Mouse (Mus musculus): ENCODE results near the gene Fads6. TPM values are rescaled to one million over a fixed set of nuclear protein-coding genes. Genes with fewer than 3 reads are reported as not detected.

Gene Fads6
- polyA plus RNA-seq (2012; rRNA removed), result 57.3 and 63.7 TPM in 2 replicates

DNA sequence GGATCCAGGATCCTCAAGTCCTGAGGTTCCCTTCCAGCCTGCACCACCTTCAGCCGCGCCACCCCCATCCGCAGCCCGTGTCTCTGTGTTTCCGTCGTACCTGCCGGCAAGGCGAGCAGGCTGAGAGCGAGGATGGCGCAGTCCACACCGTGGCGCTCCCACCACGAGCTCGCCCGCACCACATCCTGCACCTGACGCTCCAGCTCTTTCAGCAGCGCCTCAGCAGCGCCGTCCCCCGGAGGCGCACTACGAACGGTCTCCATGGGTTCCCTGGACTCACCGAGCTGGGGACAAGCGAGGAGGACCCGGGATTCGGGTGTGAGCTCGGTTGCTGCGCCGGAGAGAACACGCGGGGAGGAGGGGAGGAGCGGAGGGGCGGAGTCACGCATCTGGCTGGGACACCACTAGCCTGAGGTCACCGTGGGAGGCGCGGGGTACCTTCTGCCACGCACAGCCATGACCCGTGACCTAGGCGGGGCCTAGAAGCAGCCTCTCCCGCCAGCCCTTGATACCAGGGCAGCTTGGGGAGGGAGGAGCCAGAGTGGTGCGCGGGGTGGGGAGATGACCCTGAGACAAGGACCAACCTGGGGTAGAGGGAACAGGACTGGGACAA, at the start of gene Fads6:
Gene Fads6, minus strand, starts transcription at position 450 of the 613 bp plus-strand sequence.
- TF ChIP-seq POLR2A (IDR thresholded peaks at IDR 0.05; ENCODE audit: borderline replicate concordance, insufficient read depth, low read length) (peak; percentile 77), CTCF (IDR thresholded peaks at IDR 0.05; ENCODE audit: borderline replicate concordance, insufficient read depth, low read depth, low read length) (peak; percentile 43; the same call in 1 of the 2 replicates)
- peak within 1 kb of the TSS; percentile 43 for H3K4me3 ChIP-seq (replicated peaks; ENCODE audit: insufficient read depth, low read depth, low read length)
- DNase-seq, result peak; percentile 90 to 91
- WGBS, result 1% methylated on average over 44 of the region's 44 CpGs
- H3K27ac ChIP-seq (ENCODE audit: insufficient read depth, low read length), result peak within 1 kb of the TSS; percentile 37
- peaks cover 15% of the 10 kb centered on the region for H3K4me1 ChIP-seq (ENCODE audit: control insufficient read depth, insufficient read depth, low read length)
- H3K27me3 ChIP-seq (ENCODE audit: control insufficient read depth, insufficient read depth, low read length), result no peaks in the 10 kb centered on the region

DNA sequence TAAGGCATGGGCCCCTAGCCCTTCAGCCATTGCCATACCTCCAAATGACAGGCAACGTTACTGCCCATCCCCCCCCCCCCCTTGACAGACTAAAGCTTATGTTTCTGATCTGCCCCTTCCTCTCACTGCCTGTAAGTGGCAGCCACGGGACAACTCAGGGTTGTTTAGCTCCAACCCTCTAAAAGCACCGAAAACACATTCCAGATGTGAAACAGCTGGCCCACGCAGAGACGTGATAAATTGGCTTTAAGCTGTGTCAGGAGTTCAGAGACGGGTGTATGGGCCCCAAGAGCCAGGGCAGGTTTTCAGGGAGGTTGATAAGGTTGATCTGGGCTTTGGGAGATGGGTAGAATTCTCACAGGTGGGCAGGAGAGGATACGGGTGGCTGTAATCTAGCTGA, 48.1 kb upstream of the Fads6 start:
- TF ChIP-seq POLR2A (IDR thresholded peaks at IDR 0.05; ENCODE audit: borderline replicate concordance, insufficient read depth, low read length) (no peak), CTCF (IDR thresholded peaks at IDR 0.05; ENCODE audit: borderline replicate concordance, insufficient read depth, low read depth, low read length) (no peak)
- Histone ChIP-seq H3K27ac (ENCODE audit: insufficient read depth, low read length) (no peak overlapping the region), H3K4me3 (replicated peaks; ENCODE audit: insufficient read depth, low read depth, low read length) (no peak overlapping the region), H3K27me3 (ENCODE audit: control insufficient read depth, insufficient read depth, low read length) (no peaks in the 10 kb centered on the region), H3K4me1 (ENCODE audit: control insufficient read depth, insufficient read depth, low read length) (peaks cover 2% of the 10 kb centered on the region; the same call in 1 of the 2 replicates)
- 55% methylated on average over 7 of the region's 7 CpGs for WGBS
- DNase-seq, result no peak

DNA sequence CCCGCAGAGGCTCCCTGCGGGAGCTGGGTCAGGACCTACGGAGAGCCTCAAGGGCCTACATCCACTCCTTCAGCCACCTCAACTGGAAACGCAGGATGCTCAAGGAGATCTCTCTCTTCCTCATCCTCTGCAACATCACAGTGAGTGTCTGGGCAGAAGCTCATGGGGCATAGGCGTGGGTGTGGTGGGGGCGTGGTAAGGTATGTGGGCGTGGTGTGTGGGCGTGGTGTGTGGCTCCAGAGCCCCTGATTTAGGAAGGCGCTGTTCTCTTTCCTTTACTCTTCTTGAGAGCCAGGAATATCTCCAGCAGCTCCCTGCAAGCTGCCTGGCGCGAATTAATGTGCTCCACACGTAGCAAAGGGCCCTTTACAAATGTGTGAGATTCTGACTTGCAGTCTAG, 47.5 kb upstream of the Fads6 start:
- TF ChIP-seq CTCF (IDR thresholded peaks at IDR 0.05; ENCODE audit: borderline replicate concordance, insufficient read depth, low read depth, low read length) (no peak), POLR2A (IDR thresholded peaks at IDR 0.05; ENCODE audit: borderline replicate concordance, insufficient read depth, low read length) (no peak)
- WGBS, result 39% methylated on average over 12 of the region's 12 CpGs
- peaks cover 2% of the 10 kb centered on the region; the same call in 1 of the 2 replicates for H3K4me1 ChIP-seq (ENCODE audit: control insufficient read depth, insufficient read depth, low read length)
- H3K4me3 ChIP-seq (replicated peaks; ENCODE audit: insufficient read depth, low read depth, low read length), result no peak overlapping the region
- no peaks in the 10 kb centered on the region for H3K27me3 ChIP-seq (ENCODE audit: control insufficient read depth, insufficient read depth, low read length)
- no peak overlapping the region for H3K27ac ChIP-seq (ENCODE audit: insufficient read depth, low read length)
- peak in 1 of 2 experiments; percentile 6 for DNase-seq

DNA sequence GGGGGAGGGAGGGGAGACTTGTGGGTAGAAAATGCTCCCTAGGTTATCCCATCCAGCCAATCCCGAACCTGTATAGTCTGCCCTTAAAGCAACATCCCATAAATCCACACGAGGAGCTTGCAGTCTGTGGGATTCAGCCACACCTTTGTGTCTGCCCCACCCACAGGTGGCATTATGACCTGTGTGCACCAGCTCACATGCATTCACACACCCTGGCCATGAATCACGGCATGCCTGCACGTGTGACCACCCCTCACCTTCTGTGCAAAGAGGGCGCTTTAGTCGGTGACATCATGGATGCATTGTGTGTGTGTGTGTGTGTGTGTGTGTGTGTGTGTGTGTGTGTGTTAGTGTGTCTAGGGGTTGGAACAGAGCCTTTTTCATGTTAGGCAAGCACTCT, 44.4 kb upstream of the Fads6 start:
- TF ChIP-seq CTCF (IDR thresholded peaks at IDR 0.05; ENCODE audit: borderline replicate concordance, insufficient read depth, low read depth, low read length) (no peak), POLR2A (IDR thresholded peaks at IDR 0.05; ENCODE audit: borderline replicate concordance, insufficient read depth, low read length) (no peak)
- DNase-seq, result no peak
- Histone ChIP-seq H3K27ac (ENCODE audit: insufficient read depth, low read length) (no peak overlapping the region), H3K4me1 (ENCODE audit: control insufficient read depth, insufficient read depth, low read length) (peaks cover 2% of the 10 kb centered on the region; the same call in 1 of the 2 replicates), H3K4me3 (replicated peaks; ENCODE audit: insufficient read depth, low read depth, low read length) (no peak overlapping the region), H3K27me3 (ENCODE audit: control insufficient read depth, insufficient read depth, low read length) (no peaks in the 10 kb centered on the region)
- 70% methylated on average over 6 of the region's 6 CpGs for WGBS

DNA sequence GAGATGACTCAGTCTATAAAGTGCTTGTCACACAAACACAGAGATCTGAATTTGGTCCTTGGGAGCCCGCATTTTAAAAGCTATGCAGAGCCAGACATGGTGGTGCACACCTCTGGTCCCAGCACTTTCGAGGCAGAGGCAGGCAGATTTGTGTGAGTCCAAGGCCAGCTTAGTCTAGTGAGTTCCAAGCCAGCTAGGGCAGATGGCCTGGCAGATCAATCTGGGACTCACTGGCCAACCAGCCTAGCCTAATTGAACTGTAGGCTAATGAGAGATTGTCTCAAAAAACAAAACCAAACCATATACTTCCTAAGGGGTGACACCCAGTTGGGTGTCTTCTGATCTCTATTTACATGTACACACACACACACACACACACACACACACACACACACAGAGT, 43.8 kb upstream of the Fads6 start:
- peaks cover 2% of the 10 kb centered on the region; the same call in 1 of the 2 replicates for H3K4me1 ChIP-seq (ENCODE audit: control insufficient read depth, insufficient read depth, low read length)
- 37% methylated on average over 2 of the region's 2 CpGs for WGBS
- no peaks in the 10 kb centered on the region for H3K27me3 ChIP-seq (ENCODE audit: control insufficient read depth, insufficient read depth, low read length)
- H3K27ac ChIP-seq (ENCODE audit: insufficient read depth, low read length), result no peak overlapping the region
- no peak for DNase-seq
- H3K4me3 ChIP-seq (replicated peaks; ENCODE audit: insufficient read depth, low read depth, low read length), result no peak overlapping the region
- TF ChIP-seq CTCF (IDR thresholded peaks at IDR 0.05; ENCODE audit: borderline replicate concordance, insufficient read depth, low read depth, low read length) (no peak), POLR2A (IDR thresholded peaks at IDR 0.05; ENCODE audit: borderline replicate concordance, insufficient read depth, low read length) (no peak)

DNA sequence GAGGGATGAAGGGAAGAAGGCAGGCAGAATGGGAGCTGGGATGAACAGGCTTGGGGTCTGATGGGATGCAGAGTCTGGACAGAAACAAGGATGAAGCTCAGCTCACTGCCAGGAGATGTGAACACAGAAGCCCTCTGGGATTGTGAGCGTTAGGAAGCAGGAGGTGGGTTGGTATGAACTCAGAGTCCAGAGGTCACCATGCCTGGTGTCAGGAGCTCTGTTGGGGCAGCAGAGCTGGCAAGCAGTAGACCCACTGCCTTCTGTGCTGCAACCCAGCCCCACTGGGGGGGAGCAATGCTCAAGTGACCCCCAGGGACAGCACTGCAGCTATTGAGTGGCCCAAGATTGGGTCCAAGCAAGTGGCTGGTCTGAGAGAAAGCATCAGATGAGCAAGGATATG, 40.4 kb upstream of the Fads6 start:
- WGBS, result 67% methylated on average over 1 of the region's 1 CpGs
- Histone ChIP-seq H3K27me3 (ENCODE audit: control insufficient read depth, insufficient read depth, low read length) (no peaks in the 10 kb centered on the region), H3K4me1 (ENCODE audit: control insufficient read depth, insufficient read depth, low read length) (peaks cover 9% of the 10 kb centered on the region), H3K27ac (ENCODE audit: insufficient read depth, low read length) (no peak overlapping the region), H3K4me3 (replicated peaks; ENCODE audit: insufficient read depth, low read depth, low read length) (no peak overlapping the region)
- no peak for TF ChIP-seq CTCF (IDR thresholded peaks at IDR 0.05; ENCODE audit: borderline replicate concordance, insufficient read depth, low read depth, low read length)
- TF ChIP-seq POLR2A (IDR thresholded peaks at IDR 0.05; ENCODE audit: borderline replicate concordance, insufficient read depth, low read length), result no peak
- no peak for DNase-seq

DNA sequence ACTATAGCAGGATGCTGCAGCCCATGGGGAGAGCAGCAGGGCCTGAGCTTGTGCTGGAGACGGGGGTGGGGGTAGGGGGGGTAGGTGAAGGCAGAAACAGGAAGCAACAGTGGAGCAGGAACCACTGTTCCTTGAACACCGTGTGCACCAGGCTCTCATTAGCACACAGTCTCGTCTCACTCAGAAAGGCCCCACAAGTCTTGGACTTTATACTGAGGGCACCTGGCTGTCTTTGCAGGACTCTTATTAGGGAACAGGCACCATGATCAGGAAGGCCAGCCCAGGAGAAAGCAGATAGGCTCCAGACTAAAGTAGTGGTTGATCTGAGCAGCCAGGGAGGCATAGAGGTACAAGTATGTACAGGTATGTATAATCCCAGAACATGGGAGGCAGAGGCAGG, 39.9 kb upstream of the Fads6 start:
- H3K4me1 ChIP-seq (ENCODE audit: control insufficient read depth, insufficient read depth, low read length), result peaks cover 9% of the 10 kb centered on the region
- no peaks in the 10 kb centered on the region for H3K27me3 ChIP-seq (ENCODE audit: control insufficient read depth, insufficient read depth, low read length)
- 76% methylated on average over 3 of the region's 3 CpGs for WGBS
- H3K4me3 ChIP-seq (replicated peaks; ENCODE audit: insufficient read depth, low read depth, low read length), result no peak overlapping the region
- no peak overlapping the region for H3K27ac ChIP-seq (ENCODE audit: insufficient read depth, low read length)
- no peak for DNase-seq
- no peak for TF ChIP-seq POLR2A (IDR thresholded peaks at IDR 0.05; ENCODE audit: borderline replicate concordance, insufficient read depth, low read length)
- no peak for TF ChIP-seq CTCF (IDR thresholded peaks at IDR 0.05; ENCODE audit: borderline replicate concordance, insufficient read depth, low read depth, low read length)

DNA sequence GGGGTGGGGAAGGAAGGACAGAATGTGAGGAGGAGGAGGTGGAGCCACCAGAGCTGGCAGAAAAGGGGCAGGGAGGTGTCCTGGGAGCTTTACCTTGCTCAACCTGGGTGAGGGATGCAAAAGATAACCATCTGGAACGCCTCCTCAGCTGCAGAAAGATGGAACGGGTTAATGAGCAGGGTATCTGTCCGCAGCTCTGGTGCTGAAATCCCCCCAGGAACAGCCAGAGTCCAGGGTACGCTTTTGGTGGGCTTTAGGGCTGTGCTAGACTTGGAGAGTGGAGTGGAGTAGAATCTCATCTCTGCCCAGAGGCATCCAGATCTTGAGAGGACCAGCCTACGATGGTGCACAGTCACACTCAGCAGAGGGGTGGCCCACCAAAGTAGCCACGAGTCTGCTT, 38.7 kb upstream of the Fads6 start:
- Histone ChIP-seq H3K27me3 (ENCODE audit: control insufficient read depth, insufficient read depth, low read length) (no peaks in the 10 kb centered on the region), H3K27ac (ENCODE audit: insufficient read depth, low read length) (no peak overlapping the region), H3K4me3 (replicated peaks; ENCODE audit: insufficient read depth, low read depth, low read length) (no peak overlapping the region), H3K4me1 (ENCODE audit: control insufficient read depth, insufficient read depth, low read length) (peaks cover 7% of the 10 kb centered on the region; the same call in 1 of the 2 replicates)
- no peak for DNase-seq
- TF ChIP-seq CTCF (IDR thresholded peaks at IDR 0.05; ENCODE audit: borderline replicate concordance, insufficient read depth, low read depth, low read length), result no peak
- WGBS, result 34% methylated on average over 6 of the region's 6 CpGs
